Mouse (Mus musculus): Measurements from ENCODE around the gene Ptgds.

Gene Ptgds

GRCm38 (mm10) chr2:25469969-25470368 lies at the start of gene Ptgds:
Gene Ptgds, minus strand, starts transcription at chr2:25470046.
- no peak for DNase-seq

GRCm38 (mm10) chr2:25509912-25510311 lies 40.1 kb upstream of the Ptgds start:
- DNase-seq = no peak

- peak; percentile 39 to 54 for DNase-seq
These were observed 37.1 kb upstream of the Ptgds start for GRCm38 (mm10) chr2:25506964-25507363.

- no peak for DNase-seq
These were observed 36.0 kb upstream of the Ptgds start for GRCm38 (mm10) chr2:25505860-25506259.

- DNase-seq = no peak
These were observed 35.2 kb upstream of the Ptgds start for GRCm38 (mm10) chr2:25505000-25505399.

GRCm38 (mm10) chr2:25504538-25504937 lies 34.7 kb upstream of the Ptgds start:
- no peak for DNase-seq

GRCm38 (mm10) chr2:25502726-25503125 lies 32.9 kb upstream of the Ptgds start:
- DNase-seq = no peak

- DNase-seq = no peak
These were observed 32.0 kb upstream of the Ptgds start, which contains the start of gene C8g for GRCm38 (mm10) chr2:25501593-25502486. Gene C8g, minus strand, starts transcription at chr2:25501719.

- peak; percentile 86 to 90 for DNase-seq
These were observed 30.9 kb upstream of the Ptgds start, which contains the start of gene Fbxw5 for GRCm38 (mm10) chr2:25500576-25501405. Gene Fbxw5, plus strand, starts transcription at chr2:25500750.

- no peak for DNase-seq
These were observed 30.3 kb upstream of the Ptgds start for GRCm38 (mm10) chr2:25500071-25500575.

- DNase-seq = no peak
These were observed 29.0 kb upstream of the Ptgds start for GRCm38 (mm10) chr2:25498622-25499478.

GRCm38 (mm10) chr2:25497846-25498575 lies 28.2 kb upstream of the Ptgds start:
- DNase-seq = peak in 1 of 2 experiments; percentile 26

GRCm38 (mm10) chr2:25496462-25496861 lies 26.6 kb upstream of the Ptgds start:
- DNase-seq = no peak

GRCm38 (mm10) chr2:25493476-25493961 lies 23.7 kb upstream of the Ptgds start, which contains the start of gene Lcn12:
Gene Lcn12, minus strand, starts transcription at chr2:25493911.
- DNase-seq = no peak

GRCm38 (mm10) chr2:25492988-25493387 lies 23.1 kb upstream of the Ptgds start:
- no peak for DNase-seq

GRCm38 (mm10) chr2:25488671-25489068 lies 18.8 kb upstream of the Ptgds start:
- DNase-seq = no peak

GRCm38 (mm10) chr2:25487965-25488670 lies 18.3 kb upstream of the Ptgds start:
- DNase-seq = no peak

- DNase-seq = no peak
These were observed 15.2 kb upstream of the Ptgds start for GRCm38 (mm10) chr2:25484901-25485647.

- DNase-seq = peak in 1 of 2 experiments; percentile 38
These were observed 13.1 kb upstream of the Ptgds start for GRCm38 (mm10) chr2:25482969-25483368.

- DNase-seq = no peak
These were observed 10.7 kb upstream of the Ptgds start for GRCm38 (mm10) chr2:25480541-25480940.

All from lung, adult 18-20 months (tissue).